Mouse (Mus musculus): ENCODE results near the gene Tmem251.

DNA sequence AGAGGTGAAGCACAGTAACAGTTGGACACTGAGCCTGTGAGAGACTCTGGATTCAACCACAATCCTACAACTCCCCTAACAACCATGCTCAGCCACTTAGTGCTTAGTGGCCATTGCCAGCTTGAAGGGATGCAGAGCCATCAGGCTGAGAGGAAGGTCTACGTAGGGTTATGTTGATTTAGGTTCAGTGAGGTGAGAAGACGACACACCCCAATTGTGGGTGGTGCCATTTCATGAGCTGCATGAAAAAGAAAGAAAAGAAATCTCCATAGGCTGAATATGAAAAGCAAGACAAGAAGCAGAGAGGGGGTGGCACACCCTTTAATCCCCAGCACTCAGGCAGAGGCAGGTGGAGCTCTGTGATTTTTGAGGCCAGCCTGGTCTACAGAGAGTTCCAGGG is 29.4 kb upstream of the Tmem251 start:
- TF ChIP-seq CTCF (IDR thresholded peaks at IDR 0.05; ENCODE audit: borderline replicate concordance, control insufficient read depth, extremely low read depth, insufficient read depth, low read length, poor library complexity) = no peak
- TF ChIP-seq POLR2A (IDR thresholded peaks at IDR 0.05; ENCODE audit: control insufficient read depth, extremely low read depth, insufficient read depth, low read length, poor library complexity) = no peak
